Mouse (Mus musculus): Measurements from ENCODE around the gene Dnmt3a. TPM values are rescaled to one million over a fixed set of nuclear protein-coding genes. Genes with fewer than 3 reads are reported as not detected.

Gene Dnmt3a
- polyA plus RNA-seq, 1 experiment from 2014 or later, result 53.8 TPM

GRCm38 (mm10) chr12:3868676-3869458, 63.1 kb downstream of the Dnmt3a start:
- peaks cover 39% of the 10 kb centered on the region for H3K4me1 ChIP-seq (ENCODE audit: control insufficient read depth, insufficient read depth, low read length)
- no peaks in the 10 kb centered on the region for H3K27me3 ChIP-seq (replicated peaks; ENCODE audit: control insufficient read depth, insufficient read depth, low read length)
- no peak overlapping the region; the same call in 1 of the 2 replicates for H3K9ac ChIP-seq (ENCODE audit: low read depth, low read length)
- 0 out of 2 replicates have a peak overlapping the region, but pooled peaks have one; percentile 8 for H3K27ac ChIP-seq (ENCODE audit: low read length)
- 64% methylated on average over 7 of the region's 7 CpGs for WGBS
- no peaks in the 10 kb centered on the region for H3K9me3 ChIP-seq (ENCODE audit: control insufficient read depth, low read length)
- no peak overlapping the region for H3K4me2 ChIP-seq (ENCODE audit: low read depth, low read length)
- H3K4me3 ChIP-seq (ENCODE audit: low read length), result no peak overlapping the region
- ATAC-seq, result no peak
- H3K36me3 ChIP-seq (ENCODE audit: control insufficient read depth, insufficient read depth, low read length), result peaks cover 18% of the 10 kb centered on the region

DNA sequence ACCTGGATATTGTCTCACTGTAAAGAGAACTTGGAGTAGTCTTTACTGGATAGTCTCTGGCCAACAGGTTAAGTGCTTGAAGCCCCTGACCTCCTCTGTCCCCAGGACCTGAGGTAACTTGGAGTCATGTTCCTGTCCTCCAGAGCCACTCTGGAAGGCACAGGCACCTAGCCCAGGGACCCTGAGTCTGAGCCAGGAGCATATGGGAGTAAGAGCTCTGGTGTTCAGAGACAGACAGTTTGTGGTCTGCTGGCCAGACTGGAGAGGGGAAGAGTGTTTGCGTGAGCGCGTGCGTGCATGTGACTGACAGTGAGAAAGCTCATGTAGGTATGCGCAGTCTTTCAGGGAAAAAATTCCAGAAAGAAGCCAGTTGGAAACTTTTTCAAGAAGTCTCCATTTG, 64.2 kb downstream of the Dnmt3a start:
- ATAC-seq, result no peak
- no peaks in the 10 kb centered on the region for H3K27me3 ChIP-seq (replicated peaks; ENCODE audit: control insufficient read depth, insufficient read depth, low read length)
- H3K27ac ChIP-seq (ENCODE audit: low read length), result no peak overlapping the region
- peaks cover 22% of the 10 kb centered on the region for H3K36me3 ChIP-seq (ENCODE audit: control insufficient read depth, insufficient read depth, low read length)
- no peak overlapping the region for H3K4me2 ChIP-seq (ENCODE audit: low read depth, low read length)
- WGBS, result 83% methylated on average over 5 of the region's 5 CpGs
- H3K4me3 ChIP-seq (ENCODE audit: low read length), result no peak overlapping the region
- H3K9ac ChIP-seq (ENCODE audit: low read depth, low read length), result no peak overlapping the region
- peaks cover 39% of the 10 kb centered on the region for H3K4me1 ChIP-seq (ENCODE audit: control insufficient read depth, insufficient read depth, low read length)
- no peaks in the 10 kb centered on the region for H3K9me3 ChIP-seq (ENCODE audit: control insufficient read depth, low read length)

DNA sequence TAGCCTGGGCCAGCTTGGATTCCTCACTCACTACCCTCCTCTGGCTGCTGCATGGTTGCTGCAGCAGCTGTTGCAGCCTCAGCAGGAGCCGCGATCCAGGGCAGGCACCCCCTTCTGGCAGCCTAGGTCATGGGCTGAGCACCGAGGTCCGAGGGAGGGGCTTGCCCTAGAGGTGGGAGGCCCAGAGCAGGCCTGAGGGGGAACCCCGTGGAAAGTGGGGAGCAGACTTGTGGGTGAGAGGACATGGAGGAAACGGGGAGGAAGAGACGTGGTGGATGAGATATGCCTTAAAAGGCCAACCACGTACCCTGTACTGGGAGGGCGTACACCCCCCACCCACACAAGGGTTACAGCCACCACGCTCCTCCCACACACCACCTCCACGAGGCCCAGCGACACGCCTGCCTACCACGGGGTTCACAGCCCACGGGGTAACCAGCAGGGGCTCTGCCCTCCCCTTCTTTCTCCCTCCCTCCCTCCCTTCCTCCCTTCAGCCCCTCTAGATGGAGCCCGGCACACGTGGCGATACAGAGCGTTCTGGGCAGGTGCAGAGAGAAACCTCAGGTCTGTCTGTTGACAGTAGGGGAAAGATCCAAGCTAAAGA, 65.2 kb downstream of the Dnmt3a start:
- Histone ChIP-seq H3K9ac (ENCODE audit: low read depth, low read length) (no peak overlapping the region), H3K27me3 (replicated peaks; ENCODE audit: control insufficient read depth, insufficient read depth, low read length) (no peaks in the 10 kb centered on the region), H3K4me2 (ENCODE audit: low read depth, low read length) (no peak overlapping the region), H3K36me3 (ENCODE audit: control insufficient read depth, insufficient read depth, low read length) (peaks cover 13% of the 10 kb centered on the region), H3K9me3 (ENCODE audit: control insufficient read depth, low read length) (no peaks in the 10 kb centered on the region), H3K27ac (ENCODE audit: low read length) (peak overlapping the region; percentile 14; the same call in 1 of the 2 replicates), H3K4me3 (ENCODE audit: low read length) (no peak overlapping the region), H3K4me1 (ENCODE audit: control insufficient read depth, insufficient read depth, low read length) (peaks cover 34% of the 10 kb centered on the region)
- WGBS, result 22% methylated on average over 19 of the region's 19 CpGs
- peak; percentile 27 for ATAC-seq

GRCm38 (mm10) chr12:3871637-3872036, 65.8 kb downstream of the Dnmt3a start:
- Histone ChIP-seq H3K4me3 (ENCODE audit: low read length) (no peak overlapping the region), H3K27me3 (replicated peaks; ENCODE audit: control insufficient read depth, insufficient read depth, low read length) (no peaks in the 10 kb centered on the region), H3K9me3 (ENCODE audit: control insufficient read depth, low read length) (no peaks in the 10 kb centered on the region), H3K4me2 (ENCODE audit: low read depth, low read length) (no peak overlapping the region), H3K27ac (ENCODE audit: low read length) (peak overlapping the region; percentile 14; the same call in 1 of the 2 replicates), H3K9ac (ENCODE audit: low read depth, low read length) (no peak overlapping the region), H3K4me1 (ENCODE audit: control insufficient read depth, insufficient read depth, low read length) (peaks cover 29% of the 10 kb centered on the region), H3K36me3 (ENCODE audit: control insufficient read depth, insufficient read depth, low read length) (peaks cover 11% of the 10 kb centered on the region; the same call in 1 of the 2 replicates)
- peak; percentile 17; the same call in 1 of the 2 replicates for ATAC-seq
- WGBS, result 37% methylated on average over 15 of the region's 15 CpGs

- no peak overlapping the region for H3K4me3 ChIP-seq (ENCODE audit: low read length)
- H3K27ac ChIP-seq (ENCODE audit: low read length), result peak overlapping the region; percentile 16; the same call in 1 of the 2 replicates
- no peak for ATAC-seq
- H3K36me3 ChIP-seq (ENCODE audit: control insufficient read depth, insufficient read depth, low read length), result peaks cover 17% of the 10 kb centered on the region; the same call in 1 of the 2 replicates
- H3K27me3 ChIP-seq (replicated peaks; ENCODE audit: control insufficient read depth, insufficient read depth, low read length), result no peaks in the 10 kb centered on the region
- H3K4me2 ChIP-seq (ENCODE audit: low read depth, low read length), result no peak overlapping the region
- H3K9me3 ChIP-seq (ENCODE audit: control insufficient read depth, low read length), result no peaks in the 10 kb centered on the region
- 76% methylated on average over 9 of the region's 9 CpGs for WGBS
- no peak overlapping the region for H3K9ac ChIP-seq (ENCODE audit: low read depth, low read length)
- H3K4me1 ChIP-seq (ENCODE audit: control insufficient read depth, insufficient read depth, low read length), result peaks cover 27% of the 10 kb centered on the region
Observed at GRCm38 (mm10) chr12:3872410-3873230, 66.8 kb downstream of the Dnmt3a start.

DNA sequence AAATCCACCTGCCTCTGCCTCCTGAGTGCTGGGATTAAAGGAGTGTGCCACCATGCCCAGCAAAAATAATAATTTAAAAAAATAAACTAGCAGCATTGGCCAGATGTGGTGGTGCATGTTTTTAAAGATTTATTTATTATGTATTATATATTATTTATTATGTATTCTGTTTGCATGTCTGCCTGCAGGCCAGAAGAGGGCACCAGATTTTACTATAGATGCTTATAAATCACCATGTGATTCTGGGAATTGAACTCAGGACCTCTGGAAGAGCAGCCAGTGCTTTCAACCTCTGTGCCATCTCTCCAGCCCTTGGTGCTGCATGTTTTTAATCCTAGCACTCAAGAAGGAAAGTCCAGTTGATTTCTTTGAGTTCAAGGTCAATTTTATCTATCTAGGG, 69.7 kb downstream of the Dnmt3a start:
- peaks cover 12% of the 10 kb centered on the region for H3K4me1 ChIP-seq (ENCODE audit: control insufficient read depth, insufficient read depth, low read length)
- no peak overlapping the region for H3K9ac ChIP-seq (ENCODE audit: low read depth, low read length)
- H3K9me3 ChIP-seq (ENCODE audit: control insufficient read depth, low read length), result no peaks in the 10 kb centered on the region
- no peak for ATAC-seq
- H3K4me2 ChIP-seq (ENCODE audit: low read depth, low read length), result no peak overlapping the region
- H3K27ac ChIP-seq (ENCODE audit: low read length), result no peak overlapping the region
- peaks cover 10% of the 10 kb centered on the region; the same call in 1 of the 2 replicates for H3K36me3 ChIP-seq (ENCODE audit: control insufficient read depth, insufficient read depth, low read length)
- no peak overlapping the region for H3K4me3 ChIP-seq (ENCODE audit: low read length)
- no peaks in the 10 kb centered on the region for H3K27me3 ChIP-seq (replicated peaks; ENCODE audit: control insufficient read depth, insufficient read depth, low read length)

GRCm38 (mm10) chr12:3877376-3877775, 71.6 kb downstream of the Dnmt3a start:
- H3K36me3 ChIP-seq (ENCODE audit: control insufficient read depth, insufficient read depth, low read length), result peaks cover 15% of the 10 kb centered on the region; the same call in 1 of the 2 replicates
- no peak overlapping the region for H3K4me2 ChIP-seq (ENCODE audit: low read depth, low read length)
- 84% methylated on average over 4 of the region's 4 CpGs for WGBS
- 0 out of 2 replicates have a peak, but pooled peaks cover 2% of the 10 kb centered on the region for H3K4me1 ChIP-seq (ENCODE audit: control insufficient read depth, insufficient read depth, low read length)
- H3K27ac ChIP-seq (ENCODE audit: low read length), result no peak overlapping the region
- H3K9ac ChIP-seq (ENCODE audit: low read depth, low read length), result no peak overlapping the region
- H3K9me3 ChIP-seq (ENCODE audit: control insufficient read depth, low read length), result no peaks in the 10 kb centered on the region
- H3K4me3 ChIP-seq (ENCODE audit: low read length), result no peak overlapping the region
- no peaks in the 10 kb centered on the region for H3K27me3 ChIP-seq (replicated peaks; ENCODE audit: control insufficient read depth, insufficient read depth, low read length)
- no peak for ATAC-seq

DNA sequence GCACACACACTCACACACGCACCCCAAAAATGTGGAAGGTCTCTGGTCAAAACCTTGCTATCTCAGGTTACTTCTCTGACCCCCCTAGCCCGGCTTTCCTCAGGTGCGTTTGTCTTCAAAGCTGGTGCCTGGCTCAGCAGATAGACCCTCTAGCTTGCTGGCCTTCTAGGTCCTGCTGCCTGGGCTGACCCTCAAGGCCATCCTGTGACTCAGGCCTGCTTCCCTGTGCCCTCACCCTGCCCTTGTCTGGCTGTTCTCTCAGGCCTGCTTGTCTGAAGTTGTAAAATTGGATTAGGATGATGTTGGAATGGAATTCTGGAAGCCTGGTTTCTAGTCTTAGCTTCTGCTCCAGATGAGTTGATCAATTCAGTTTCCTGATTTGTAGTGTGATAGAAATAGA, 75.7 kb downstream of the Dnmt3a start:
- H3K4me1 ChIP-seq (ENCODE audit: control insufficient read depth, insufficient read depth, low read length), result peaks cover 16% of the 10 kb centered on the region
- H3K27ac ChIP-seq (ENCODE audit: low read length), result no peak overlapping the region
- H3K27me3 ChIP-seq (replicated peaks; ENCODE audit: control insufficient read depth, insufficient read depth, low read length), result no peaks in the 10 kb centered on the region
- ATAC-seq, result no peak
- WGBS, result 75% methylated on average over 3 of the region's 3 CpGs
- H3K9me3 ChIP-seq (ENCODE audit: control insufficient read depth, low read length), result no peaks in the 10 kb centered on the region
- H3K4me2 ChIP-seq (ENCODE audit: low read depth, low read length), result no peak overlapping the region
- H3K36me3 ChIP-seq (ENCODE audit: control insufficient read depth, insufficient read depth, low read length), result peaks cover 15% of the 10 kb centered on the region; the same call in 1 of the 2 replicates
- H3K4me3 ChIP-seq (ENCODE audit: low read length), result no peak overlapping the region
- H3K9ac ChIP-seq (ENCODE audit: low read depth, low read length), result no peak overlapping the region
